Comparison of ENCODE assay signal across 8 mouse cellular contexts in genomic region chr12:52910819-52911218, GRCm38 (mm10).
A peak's percentile ranks its signal among the peaks of the same experiment; 100 is the strongest.
DNase-seq lines count a peak whose midpoint lies in the region; ATAC-seq and TF ChIP-seq lines count a peak whose summit lies in the region.

No protein-coding gene starts in this region.

- no peak overlapping the region for H3K4me3 ChIP-seq in liver, embryonic 12.5 days
- no peak overlapping the region for H3K4me3 ChIP-seq in hindbrain, postnatal 0 days (ENCODE audit: low read length)
- no peak overlapping the region for H3K4me3 ChIP-seq in limb, embryonic 10.5 days
- no peak overlapping the region for H3K4me3 ChIP-seq in neural tube, embryonic 14.5 days (ENCODE audit: low read depth, low read length)

- H3K4me2 ChIP-seq in liver, embryonic 12.5 days, result no peak overlapping the region
- no peak overlapping the region for H3K4me2 ChIP-seq in hindbrain, postnatal 0 days (ENCODE audit: low read depth, low read length)
- no peak overlapping the region for H3K4me2 ChIP-seq in neural tube, embryonic 14.5 days (ENCODE audit: low read depth, low read length)

- no peaks in the 10 kb centered on the region for H3K4me1 ChIP-seq in liver, embryonic 12.5 days
- no peaks in the 10 kb centered on the region for H3K4me1 ChIP-seq in hindbrain, postnatal 0 days (ENCODE audit: insufficient read depth, low read length)
- H3K4me1 ChIP-seq in limb, embryonic 10.5 days, result peaks cover 7% of the 10 kb centered on the region; the same call in 1 of the 2 replicates
- no peaks in the 10 kb centered on the region for H3K4me1 ChIP-seq in neural tube, embryonic 14.5 days (ENCODE audit: control insufficient read depth, insufficient read depth, low read length)

- TF ChIP-seq CTCF in hindbrain, postnatal 0 days (IDR thresholded peaks at IDR 0.05; ENCODE audit: low read depth), result peak; percentile 96

- ATAC-seq in liver, embryonic 12.5 days, result no peak
- ATAC-seq in hindbrain, postnatal 0 days, result 0 out of 2 replicates have a peak, but pooled peaks have one; percentile 45
- ATAC-seq in neural tube, embryonic 14.5 days (ENCODE audit: low read depth), result 0 out of 2 replicates have a peak, but pooled peaks have one; percentile 28

- H3K9ac ChIP-seq in liver, embryonic 12.5 days, result no peak overlapping the region
- no peak overlapping the region for H3K9ac ChIP-seq in hindbrain, postnatal 0 days (replicated peaks; ENCODE audit: low read length)
- H3K9ac ChIP-seq in neural tube, embryonic 14.5 days (replicated peaks; ENCODE audit: low read depth, low read length), result no peak overlapping the region

- no peaks in the 10 kb centered on the region for H3K27me3 ChIP-seq in liver, embryonic 12.5 days (replicated peaks)
- no peaks in the 10 kb centered on the region for H3K27me3 ChIP-seq in hindbrain, postnatal 0 days (ENCODE audit: insufficient read depth, low read length)
- H3K27me3 ChIP-seq in limb, embryonic 10.5 days (ENCODE audit: low read depth, poor library complexity, severe bottlenecking), result no peaks in the 10 kb centered on the region
- H3K27me3 ChIP-seq in neural tube, embryonic 14.5 days (ENCODE audit: control insufficient read depth, insufficient read depth, low read length), result no peaks in the 10 kb centered on the region

- peak; percentile 71 for DNase-seq in liver
- DNase-seq in adrenal gland, adult 8-10 months, result peak; percentile 36
- DNase-seq in embryo, embryonic 11 days, result peak; percentile 73
- DNase-seq in hindbrain, postnatal 0 days (ENCODE audit: low spot score), result peak; percentile 82
- peak; percentile 90 for DNase-seq in limb, embryonic 10.5 days (ENCODE audit: low spot score)
- DNase-seq in thymus, postnatal 25 days, result peak; percentile 57

- H3K36me3 ChIP-seq in liver, embryonic 12.5 days, result no peaks in the 10 kb centered on the region
- H3K36me3 ChIP-seq in hindbrain, postnatal 0 days (ENCODE audit: insufficient read depth, low read length), result 0 out of 2 replicates have a peak, but pooled peaks cover 3% of the 10 kb centered on the region
- no peaks in the 10 kb centered on the region for H3K36me3 ChIP-seq in limb, embryonic 10.5 days
- no peaks in the 10 kb centered on the region for H3K36me3 ChIP-seq in neural tube, embryonic 14.5 days (ENCODE audit: control insufficient read depth, insufficient read depth, low read length)

- H3K9me3 ChIP-seq in liver, embryonic 12.5 days (replicated peaks), result no peaks in the 10 kb centered on the region
- no peaks in the 10 kb centered on the region for H3K9me3 ChIP-seq in hindbrain, postnatal 0 days (ENCODE audit: low read length)
- no peaks in the 10 kb centered on the region for H3K9me3 ChIP-seq in limb, embryonic 10.5 days (replicated peaks)
- no peaks in the 10 kb centered on the region for H3K9me3 ChIP-seq in neural tube, embryonic 14.5 days (ENCODE audit: control insufficient read depth, low read length)

- 21% methylated on average over 8 of the region's 8 CpGs for WGBS in liver, embryonic 12.5 days (ENCODE audit: insufficient replicate concordance)
- WGBS in hindbrain, postnatal 0 days, result 21% methylated on average over 8 of the region's 8 CpGs
- WGBS in limb, embryonic 10.5 days, result 23% methylated on average over 8 of the region's 8 CpGs
- 16% methylated on average over 8 of the region's 8 CpGs for WGBS in neural tube, embryonic 14.5 days

- H3K27ac ChIP-seq in liver, embryonic 12.5 days, result no peak overlapping the region
- no peak overlapping the region for H3K27ac ChIP-seq in hindbrain, postnatal 0 days
- H3K27ac ChIP-seq in limb, embryonic 10.5 days, result no peak overlapping the region
- H3K27ac ChIP-seq in neural tube, embryonic 14.5 days (ENCODE audit: low read depth, low read length), result no peak overlapping the region

Comparison
In these comparisons a context has a peak if more than half of its experiments do, and no peak if none do; other contexts are left out.
1. DNase-seq: peak in every context shown above with its lines; median percentile 90 in limb, embryonic 10.5 days; 82 in hindbrain, postnatal 0 days; 73 in embryo, embryonic 11 days; 71 in liver; 57 in thymus, postnatal 25 days; 36 in adrenal gland, adult 8-10 months.